Mouse (Mus musculus) kidney, adult 9 months (tissue): ENCODE data around the gene Nudt16l1.
A peak's percentile ranks its signal among the peaks of the same experiment; 100 is the strongest.

Source experiments
- DNase-seq: peaks from one replicate; pipeline ENCODE4 v3.0.0; 2022

The Nudt16l1 gene

DNA sequence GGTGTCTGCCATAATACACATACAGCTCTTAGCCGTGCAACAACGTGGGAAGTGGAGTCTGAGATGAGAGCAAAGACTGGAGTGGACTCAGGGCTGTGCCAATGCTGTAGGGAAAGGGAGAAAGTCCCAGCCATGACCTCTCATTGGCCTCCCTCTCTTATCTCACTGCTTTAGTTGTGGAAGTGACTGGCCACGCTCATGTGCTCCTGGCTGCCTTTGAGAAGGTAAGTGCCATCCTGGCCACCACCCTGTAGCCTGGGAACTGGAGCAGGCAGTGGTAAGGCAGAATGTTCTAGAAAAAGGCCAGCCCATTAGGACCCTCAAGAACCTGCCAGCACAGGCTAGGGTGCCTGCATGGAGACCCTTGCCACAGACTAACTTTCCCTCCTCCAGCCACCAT is 22.6 kb upstream of the Nudt16l1 start:
- DNase-seq, result no peak

DNA sequence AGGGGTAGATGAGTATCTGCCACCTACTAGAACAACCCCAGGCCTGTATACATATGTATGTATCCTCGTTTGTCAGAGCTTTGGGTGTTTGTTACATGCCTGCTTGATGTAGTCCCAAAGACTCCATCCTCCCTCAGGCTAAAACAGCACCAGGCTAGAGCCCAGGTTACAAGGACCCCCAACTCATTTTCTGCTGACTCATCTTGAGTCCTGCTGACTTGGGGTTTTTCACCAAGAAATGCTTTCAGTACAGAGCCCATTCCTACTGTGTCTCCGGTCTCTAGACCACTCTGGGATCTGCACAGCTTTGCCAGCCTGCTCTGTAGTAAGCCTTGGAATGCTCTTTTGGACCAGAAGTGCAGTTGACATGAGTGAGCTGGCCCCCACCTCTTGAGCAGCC is 22.0 kb upstream of the Nudt16l1 start:
- no peak for DNase-seq

DNA sequence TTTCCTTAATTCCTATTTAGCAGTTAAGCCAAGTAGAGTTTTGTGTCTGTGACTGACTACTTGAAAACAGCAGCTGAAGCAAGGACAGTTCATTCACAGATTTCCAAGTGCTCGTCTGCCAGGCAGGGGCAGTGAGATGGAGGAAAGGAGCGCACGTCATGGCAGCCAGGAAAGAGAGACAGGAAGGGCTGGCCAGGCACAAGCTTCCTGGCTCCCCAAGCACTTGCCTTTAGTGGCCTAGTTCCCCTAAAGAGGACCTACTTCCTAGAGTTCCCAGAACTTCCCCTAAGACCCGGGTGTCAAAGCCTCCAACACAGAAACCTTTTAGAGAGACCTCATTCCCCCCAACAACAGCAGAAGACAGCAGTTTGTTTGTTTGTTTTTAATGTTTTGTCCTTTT is 18.0 kb upstream of the Nudt16l1 start:
- DNase-seq, result no peak

DNA sequence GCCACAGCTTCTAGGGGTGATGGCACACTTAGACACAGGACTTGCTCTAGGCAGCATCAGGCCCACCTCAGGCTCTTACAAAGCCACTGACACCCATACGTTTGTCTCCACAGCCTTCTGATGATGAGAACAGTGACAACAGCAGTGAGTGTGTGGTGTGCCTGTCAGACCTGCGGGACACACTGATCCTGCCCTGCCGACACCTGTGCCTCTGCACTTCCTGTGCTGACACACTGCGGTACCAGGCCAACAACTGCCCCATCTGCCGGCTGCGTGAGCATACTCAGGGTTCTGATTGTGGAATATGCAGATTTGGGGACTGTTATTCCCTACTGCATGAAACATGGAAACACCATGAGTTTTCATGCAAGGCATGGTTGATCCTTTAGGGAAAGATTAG is 16.1 kb upstream of the Nudt16l1 start:
- DNase-seq, result no peak

DNA sequence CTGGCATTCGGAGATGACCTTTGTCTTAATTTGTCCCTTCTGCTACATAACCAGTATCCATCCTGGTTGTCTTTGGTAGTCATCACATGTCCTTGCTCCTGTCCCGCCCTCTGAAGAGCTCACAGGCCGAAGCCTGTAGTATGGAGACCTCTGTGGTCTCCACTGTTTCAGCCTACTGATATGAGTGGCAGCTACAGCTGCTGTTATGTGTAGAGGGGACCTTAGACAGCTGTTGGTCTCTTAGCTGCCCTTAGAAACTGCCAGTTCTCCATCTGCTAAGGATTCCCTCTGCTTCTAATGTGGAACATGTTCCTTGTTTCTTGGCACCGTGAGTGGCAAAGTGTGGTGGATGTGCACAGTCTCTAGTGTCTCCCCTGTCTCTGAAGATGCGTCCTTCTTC is 14.6 kb upstream of the Nudt16l1 start:
- DNase-seq, result no peak

DNA sequence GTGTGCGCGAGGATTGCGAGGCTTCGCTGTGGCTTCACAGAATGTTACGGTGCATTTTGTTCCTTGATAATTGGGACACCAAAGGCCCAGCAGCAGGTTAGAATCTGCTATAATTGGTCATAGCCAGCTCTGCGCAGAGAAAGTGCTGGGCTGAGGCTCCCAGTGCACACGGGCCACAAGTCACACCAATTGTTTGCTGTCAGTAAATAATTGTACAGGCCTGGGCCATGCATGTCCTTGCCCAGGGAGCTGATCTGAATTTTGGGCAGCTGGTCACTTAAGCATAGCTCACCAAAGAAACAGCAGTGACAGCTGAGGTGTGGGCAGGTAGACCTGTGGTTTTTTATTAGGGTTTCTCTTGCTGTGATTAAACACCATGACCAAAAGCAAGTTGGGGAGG is 10.6 kb upstream of the Nudt16l1 start:
- DNase-seq, result no peak

DNA sequence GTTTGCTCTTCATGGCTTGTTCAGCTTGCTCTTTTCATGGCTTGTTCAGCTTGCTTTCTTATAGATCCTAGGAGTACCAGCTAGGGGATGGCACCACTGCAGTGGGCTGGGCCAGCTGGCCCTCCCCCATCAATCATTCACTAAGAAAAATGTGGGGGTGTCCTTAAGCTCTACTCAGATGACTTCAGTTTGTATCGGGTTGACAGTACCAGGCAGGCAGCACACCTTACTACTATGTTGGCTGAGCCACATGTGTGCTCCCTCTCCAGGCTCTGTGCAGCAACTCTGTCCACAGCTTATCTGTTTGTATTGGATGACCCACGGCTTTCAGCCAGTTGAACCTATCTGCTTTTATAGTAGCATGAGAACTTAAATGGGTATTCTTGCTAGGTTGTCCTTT is 10.1 kb upstream of the Nudt16l1 start:
- no peak for DNase-seq

DNA sequence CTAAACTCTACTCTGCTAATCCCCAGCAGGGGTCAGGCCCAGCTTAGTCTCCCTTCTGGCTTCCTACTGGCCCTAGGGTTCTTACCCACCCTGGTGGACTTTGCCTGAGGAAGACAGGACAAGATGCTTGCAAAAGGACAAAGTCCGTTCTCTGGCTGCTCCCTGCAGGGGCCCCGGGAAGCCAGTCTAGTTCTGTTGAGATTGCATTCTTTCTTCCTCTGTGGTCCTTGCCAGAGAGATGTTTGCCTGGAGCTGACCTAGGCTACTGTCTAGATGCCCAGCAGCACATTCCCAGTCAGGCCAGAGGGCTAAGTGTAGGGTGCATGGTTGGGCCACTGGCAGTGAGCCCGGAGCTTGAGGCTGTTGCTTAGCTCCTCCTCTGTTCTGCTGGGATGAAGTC is 6.1 kb upstream of the Nudt16l1 start:
- peak; percentile 95 for DNase-seq

DNA sequence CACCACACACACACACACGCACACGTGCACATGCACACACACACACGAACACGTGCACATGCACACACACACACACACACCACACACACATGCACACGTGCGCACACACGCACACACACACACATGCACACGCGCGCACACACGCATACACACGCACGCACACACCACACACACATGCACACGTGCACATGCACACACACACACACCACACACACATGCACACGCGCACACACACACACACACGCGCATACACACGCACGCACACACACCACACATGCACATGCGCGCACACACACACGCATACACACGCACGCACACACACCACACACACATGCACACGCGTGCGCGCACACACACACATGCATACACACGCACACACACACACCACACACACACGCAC is 3.1 kb upstream of the Nudt16l1 start:
- no peak for DNase-seq

DNA sequence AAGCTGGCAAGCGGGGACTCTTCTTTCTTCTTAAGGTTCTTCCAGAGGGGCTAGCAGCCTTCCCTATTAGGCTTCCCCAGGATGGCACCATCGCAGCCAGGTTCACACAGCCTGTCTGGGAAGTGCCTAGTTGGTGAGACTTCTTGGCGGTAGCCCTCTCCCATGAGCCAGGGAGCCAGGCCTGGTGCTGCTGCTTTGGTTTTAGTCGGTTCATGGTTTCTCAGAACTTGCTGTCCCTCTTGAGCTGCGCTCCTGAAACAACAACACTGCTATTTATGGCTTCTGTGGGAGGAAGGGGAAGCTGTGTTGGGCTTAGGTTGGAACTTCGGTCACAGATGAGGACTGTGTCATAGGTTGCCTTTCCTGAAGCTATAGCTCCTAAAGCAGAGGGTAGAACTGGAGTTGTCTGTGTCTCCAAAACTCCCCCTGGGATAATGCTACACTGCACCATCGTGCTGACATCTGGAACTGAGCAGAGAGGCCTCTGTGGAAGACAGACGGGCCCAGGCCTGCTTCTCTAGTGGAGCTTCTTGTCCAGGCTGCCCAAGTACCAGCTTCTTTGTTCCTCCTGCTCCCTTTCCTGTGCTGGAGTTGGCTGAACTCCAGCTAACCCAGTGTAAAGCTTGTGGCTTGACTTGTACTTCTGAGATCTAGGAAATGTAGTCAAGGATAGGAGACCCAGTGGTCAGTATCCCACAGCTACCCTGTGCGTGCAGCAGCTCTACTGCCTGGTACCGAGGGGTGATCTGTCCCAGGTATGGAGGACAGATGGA is 2.4 kb upstream of the Nudt16l1 start:
- no peak for DNase-seq

DNA sequence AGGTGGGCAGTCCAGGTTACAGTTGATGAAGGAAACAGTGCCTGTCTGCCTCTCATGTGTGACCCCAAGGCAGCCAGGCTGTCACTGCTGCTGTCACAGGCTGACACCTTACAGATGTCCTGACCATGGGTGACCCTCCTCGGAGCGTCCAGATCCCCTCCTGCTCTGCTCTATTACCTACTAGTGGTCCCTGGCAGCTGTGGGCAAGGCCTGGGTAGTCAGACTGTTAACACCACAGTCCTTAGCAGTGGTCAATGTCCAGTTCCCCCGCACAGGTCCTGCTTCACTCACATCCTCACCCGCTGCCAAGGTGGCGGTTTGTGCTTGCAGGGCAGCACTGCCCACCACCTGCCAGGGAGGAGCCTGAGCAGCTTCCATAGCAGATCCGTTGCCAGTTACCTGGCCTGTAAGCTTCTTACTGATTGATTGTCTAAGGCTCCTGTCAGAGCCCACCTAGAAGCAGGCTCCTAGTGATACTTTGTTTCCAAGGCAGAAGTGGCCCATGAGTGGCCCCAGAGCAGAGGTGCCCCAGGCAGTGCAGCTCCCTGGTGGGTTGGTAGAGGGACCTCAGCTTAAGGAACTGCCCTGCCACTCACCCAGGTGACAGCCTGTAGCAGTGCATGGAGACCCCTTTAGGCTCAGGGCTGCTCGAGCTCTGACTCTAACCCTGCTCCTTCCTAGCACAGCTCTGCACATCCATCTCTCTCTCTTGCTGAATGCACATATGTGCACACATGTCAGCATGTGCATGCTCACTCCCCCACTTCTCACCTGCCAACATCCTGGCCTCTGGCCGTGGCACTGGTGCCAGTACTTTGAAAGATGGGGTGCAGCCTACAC is 990 bp upstream of the Nudt16l1 start:
- DNase-seq, result peak; percentile 56

DNA sequence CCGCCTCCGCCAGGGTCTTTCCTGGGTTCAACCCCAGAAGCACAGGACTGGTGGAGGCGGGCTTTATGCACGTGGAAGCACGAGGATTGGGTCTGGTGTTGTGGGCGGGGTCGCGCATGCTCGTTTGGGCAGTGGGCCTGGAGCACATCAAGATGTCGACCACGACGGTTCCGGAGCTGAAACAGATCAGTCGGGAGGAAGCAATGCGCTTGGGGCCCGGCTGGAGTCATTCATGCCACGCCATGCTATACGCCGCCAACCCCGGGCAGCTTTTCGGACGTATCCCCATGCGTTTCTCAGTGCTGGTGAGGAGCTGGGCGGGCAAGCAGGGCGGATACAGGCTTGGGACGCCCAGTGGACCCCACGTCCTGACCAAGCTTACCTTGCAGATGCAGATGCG is 428 bp downstream of the Nudt16l1 start:
- DNase-seq, result peak; percentile 98

DNA sequence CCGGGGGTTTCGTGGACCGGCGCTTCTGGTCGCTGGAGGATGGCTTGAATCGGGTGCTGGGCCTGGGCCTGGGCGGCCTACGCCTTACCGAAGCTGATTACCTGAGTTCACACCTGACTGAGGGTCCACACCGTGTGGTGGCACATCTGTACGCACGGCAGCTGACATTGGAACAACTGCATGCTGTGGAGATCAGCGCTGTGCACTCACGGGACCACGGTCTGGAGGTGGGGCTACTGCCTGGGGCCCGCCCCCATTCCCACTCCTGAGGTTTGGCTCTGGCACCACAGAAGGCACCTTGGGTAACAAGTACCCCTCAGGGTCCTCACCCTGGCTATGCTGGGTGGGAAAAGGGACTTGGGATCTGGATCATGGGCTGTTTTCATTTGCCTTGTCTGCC is 851 bp downstream of the Nudt16l1 start:
- peak; percentile 68 for DNase-seq

DNA sequence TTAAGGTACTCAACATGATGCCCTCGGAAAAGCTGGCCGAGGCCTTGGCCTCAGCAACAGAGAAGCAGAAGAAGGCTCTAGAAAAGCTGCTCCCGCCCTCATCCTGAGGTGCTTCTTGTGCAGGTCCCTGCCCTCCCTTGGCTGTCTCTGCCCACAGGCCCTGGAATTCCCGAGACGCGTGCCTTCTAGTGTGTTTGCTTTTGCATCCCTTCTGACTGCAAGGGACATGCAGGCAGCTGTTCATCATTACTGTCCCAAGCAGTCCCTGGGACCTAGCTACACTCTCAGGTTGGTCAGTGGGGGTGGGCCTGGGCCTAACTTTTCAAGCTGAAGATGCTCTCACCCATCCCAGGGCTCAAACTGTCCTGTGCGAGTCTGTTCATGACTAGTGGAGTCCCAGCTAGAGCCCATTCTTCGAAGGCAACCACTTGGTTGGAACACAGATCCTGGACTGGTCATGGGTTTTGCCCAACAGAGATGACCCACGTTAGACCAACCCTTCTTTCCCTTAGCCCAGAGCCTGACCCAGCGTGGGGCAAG is 1.8 kb downstream of the Nudt16l1 start:
- DNase-seq, result no peak

DNA sequence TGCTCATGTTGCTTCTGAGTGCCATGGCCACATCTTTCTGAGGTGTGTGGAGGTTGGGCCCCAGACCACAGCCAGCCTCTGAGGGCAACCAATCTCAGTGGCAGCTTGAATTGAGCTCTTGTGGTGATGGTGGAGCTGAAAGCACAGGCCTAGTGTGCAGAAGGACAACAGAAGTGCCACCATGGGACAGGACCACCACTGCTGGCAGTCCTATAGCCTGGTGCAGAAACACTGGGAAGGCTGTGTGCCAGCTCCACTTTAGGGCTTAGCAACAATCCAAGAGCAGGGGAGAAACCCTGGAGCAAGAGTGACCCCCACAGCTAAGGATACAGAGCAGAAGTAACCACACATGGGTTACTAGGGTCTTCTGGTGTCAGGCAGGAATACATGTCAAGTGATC is 2.5 kb downstream of the Nudt16l1 start:
- DNase-seq, result no peak

DNA sequence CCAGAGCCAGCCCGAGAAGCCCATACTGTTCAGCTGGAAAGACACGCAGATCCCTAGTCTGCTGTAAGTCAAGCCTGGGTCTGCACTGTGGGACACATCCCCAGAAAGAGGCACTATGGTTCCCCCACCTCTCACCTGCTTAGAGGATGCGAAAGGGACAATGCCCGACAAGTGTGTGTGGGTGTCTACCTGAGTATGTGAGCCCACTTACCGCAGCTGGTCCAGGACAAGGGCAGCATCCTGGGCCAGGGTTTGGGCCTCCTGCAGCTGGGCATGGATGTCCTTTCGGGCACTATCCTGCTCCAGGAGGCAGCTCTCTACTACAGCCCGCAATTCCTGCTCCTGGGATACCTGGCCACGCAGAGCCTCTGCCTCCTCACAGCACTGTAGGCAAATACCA is 4.3 kb downstream of the Nudt16l1 start:
- no peak for DNase-seq

DNA sequence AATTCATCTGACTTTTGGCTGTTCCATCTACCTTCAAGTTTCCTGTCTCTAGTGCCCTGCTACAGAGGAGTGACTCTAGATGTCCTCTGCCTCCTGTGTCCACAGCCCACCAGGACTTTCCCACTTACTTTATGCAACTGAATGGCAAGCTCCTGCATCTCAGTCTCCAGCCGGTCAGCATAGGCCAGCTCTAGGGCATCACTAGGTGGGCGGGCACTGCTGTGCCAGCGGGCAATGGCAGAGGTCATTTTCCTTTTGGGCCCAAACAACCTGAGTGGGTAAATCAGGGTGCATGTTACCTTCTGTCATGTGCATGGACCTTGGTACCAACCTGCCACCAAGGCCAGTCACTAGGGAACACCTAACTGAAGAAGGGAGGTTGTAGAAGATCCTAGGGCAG is 4.9 kb downstream of the Nudt16l1 start:
- DNase-seq, result no peak

DNA sequence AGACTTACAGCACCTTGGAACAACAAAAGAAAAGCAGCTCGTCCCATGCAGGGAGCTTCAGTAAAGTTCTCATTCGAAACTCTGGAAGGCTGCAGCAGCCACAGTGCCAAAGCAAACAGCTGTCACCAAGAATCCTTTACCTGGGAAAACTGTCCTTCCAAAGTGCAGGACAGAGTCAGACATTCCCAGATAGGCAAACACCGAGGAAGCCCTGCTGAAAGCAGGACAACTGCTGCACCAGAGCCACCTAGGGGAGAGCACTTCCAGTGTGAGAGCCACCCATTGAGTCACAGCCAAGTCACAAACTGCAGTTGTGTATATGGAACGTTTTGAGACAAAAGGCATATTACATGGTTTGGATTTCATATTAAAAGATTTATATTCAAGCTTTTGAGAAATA is 6.9 kb downstream of the Nudt16l1 start:
- DNase-seq, result no peak

DNA sequence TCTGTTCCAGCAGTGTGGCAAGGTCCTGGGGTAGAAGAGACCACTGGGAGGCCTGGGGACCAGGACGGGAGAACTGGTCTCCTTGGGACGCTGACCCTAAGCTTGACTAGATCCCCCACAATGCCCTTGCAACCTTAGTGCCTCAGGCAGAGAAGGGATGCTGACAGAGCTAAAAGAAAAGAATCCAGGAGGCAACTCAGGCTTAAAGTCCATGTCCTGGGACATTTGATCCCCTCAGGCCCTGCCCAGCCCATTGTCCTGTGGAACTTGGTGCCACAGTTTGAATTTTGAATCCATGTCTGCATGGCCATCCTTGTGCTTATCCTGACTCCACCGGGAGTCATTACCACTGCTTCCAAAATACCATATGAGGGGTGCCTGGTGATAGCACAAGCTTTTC is 7.6 kb downstream of the Nudt16l1 start:
- DNase-seq, result peak; percentile 78

DNA sequence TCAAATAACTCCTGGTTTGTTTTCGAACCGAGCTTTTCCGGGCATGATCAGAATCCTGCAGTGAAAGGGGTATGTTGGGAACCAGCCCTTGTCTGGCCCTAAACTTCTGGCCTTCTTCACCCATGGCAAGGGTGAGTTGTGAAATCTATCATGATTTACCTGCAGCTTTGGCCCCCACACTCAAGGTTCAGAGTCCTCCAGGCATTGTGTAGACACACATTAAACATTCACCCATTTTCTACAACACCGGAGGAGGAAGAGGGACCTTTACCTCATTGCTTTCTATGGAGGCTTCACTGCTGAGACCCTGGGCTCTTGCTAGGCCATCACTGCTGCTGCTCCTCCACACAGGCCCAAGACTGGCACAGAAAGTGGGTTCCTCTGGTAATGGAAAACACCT is 8.8 kb downstream of the Nudt16l1 start:
- DNase-seq, result no peak

DNA sequence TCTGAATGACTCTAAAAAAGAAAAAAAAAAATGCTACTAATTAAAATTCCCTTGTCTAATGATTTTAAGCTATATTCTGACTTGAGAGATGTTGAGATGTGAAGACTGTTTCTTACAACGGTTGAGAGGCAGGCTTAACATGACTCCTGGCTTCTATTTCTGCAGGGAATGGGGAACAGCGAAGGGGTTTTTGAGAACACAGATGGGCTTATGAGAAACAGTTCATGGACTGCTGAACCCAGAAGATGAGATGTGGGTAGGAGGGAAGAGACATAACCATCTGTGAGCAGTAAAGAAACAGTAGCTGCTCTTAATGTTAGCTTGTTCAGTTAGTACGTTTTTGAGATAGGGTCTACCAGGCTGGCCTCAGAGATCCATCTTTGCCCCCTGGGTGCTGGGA is 18.0 kb downstream of the Nudt16l1 start:
- no peak for DNase-seq

DNA sequence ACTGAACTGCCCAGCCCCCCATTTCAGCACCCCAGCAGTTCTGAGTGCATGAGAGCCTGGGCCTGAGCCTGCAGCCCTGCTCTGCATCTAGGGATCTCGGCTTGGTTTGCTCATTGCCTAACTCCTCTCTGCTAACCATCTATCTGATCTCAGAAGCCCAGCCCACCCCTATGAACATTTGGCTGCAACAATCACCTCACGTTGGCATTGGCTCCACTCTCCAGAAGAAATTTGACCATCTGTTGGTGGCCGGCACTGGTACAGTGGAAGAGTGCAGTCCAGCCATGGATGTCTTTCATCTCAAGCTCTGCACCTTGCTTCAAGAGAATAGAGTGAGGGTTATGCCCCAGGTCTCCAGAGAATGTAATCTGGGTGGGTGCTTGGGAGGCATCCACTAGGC is 18.9 kb downstream of the Nudt16l1 start:
- no peak for DNase-seq

DNA sequence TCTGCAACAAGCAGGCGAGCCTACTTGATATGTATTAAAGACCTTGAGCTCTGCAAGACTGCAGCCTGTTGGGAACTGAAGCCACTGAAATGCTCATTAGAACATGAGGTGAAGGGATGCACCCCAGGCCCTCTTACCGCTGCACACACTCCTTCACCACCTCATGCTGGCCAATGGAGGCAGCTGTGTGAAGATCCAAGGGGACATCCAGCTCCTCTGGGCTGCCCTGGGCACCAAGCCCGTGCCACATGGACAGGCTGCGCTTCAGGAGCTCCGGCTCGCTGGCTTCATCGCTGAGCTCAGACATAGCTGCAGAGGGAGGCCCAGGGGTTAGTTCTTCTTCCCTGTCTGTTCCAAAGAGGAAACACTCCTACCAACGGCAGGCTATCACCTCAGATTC is 21.7 kb downstream of the Nudt16l1 start:
- DNase-seq, result no peak

DNA sequence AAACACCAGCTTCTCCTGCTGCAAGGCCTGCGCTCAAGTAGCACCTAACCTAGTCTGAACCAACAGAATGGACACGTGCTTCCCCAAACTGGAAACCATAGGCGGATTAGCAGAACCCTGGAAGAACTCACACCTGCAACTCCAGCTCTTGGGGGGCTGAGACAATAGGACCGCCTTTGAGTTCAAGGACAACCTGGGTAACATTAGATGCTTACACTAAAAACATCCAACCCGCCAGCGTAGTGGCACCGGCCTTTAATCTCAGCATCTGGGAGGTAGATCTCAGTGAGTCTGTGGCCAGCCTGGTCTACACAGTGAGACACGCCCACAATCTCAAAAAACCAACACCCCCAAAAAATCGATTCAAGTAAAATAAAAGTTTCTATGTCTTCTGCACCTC is 24.8 kb downstream of the Nudt16l1 start:
- no peak for DNase-seq
